Mouse (Mus musculus) olfactory bulb, adult 2 months (tissue): ENCODE results near the gene Blcap.

Source experiments
- CTCF ChIP-seq: fragments of 200-500 bp; IDR thresholded peaks from 2 replicates; pipeline ENCODE4 v1.5.1; 2012; ENCODE audit warnings: low read depth, mild to moderate bottlenecking, low read length, moderate library complexity; ENCODE audit not compliant: insufficient read depth
- POLR2A ChIP-seq: fragments of 200-500 bp; IDR thresholded peaks from 2 replicates; pipeline ENCODE4 v1.6.1; 2012; ENCODE audit warnings: mild to moderate bottlenecking, low read depth, low read length, moderate library complexity; ENCODE audit not compliant: insufficient read depth

DNA sequence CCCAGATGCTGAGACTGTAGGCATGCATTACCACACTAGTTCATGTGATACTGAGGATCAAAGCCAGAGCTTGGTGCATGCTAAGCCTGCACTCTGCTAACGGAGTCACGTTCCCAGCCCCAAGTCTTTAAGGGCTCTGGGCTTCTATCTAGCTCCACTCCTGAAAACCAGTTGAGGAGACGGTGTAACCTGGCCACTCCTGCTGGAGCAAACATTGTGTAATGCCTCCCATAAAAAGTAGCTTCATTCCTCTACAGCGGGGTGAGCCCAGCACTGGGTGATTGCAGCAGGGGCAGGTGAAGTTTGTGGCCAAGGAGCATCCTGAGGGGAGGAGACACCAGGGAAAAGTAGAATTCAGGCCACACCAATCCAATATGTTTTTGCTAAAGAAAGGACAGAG lies 47.3 kb upstream of the Blcap start:
- TF ChIP-seq CTCF (no peak), POLR2A (no peak)
